Comparison of ENCODE assay signal across 17 mouse cellular contexts in the genomic region with DNA sequence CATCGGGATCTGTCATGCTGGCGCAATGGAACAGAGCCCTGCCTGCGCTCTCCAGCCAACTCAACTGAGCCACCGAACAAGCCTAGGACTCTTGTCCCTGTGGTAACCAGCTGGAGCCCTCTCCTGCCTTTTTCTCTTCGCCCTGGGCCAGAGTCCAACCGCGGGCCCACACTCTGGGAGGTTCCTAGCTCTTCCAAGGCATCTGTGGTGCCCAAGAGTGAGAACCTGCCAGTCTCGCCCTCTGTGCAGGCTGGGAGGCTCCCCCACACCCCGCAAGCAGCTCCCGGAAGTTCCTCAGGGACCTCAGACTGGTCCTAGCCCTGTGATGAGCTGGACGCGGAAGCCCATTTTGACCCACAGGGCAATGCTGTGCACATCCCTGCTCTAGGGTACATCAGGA. TPM values are rescaled to one million over a fixed set of nuclear protein-coding genes. Genes with fewer than 3 reads are reported as not detected.
A peak's percentile ranks its signal among the peaks of the same experiment; 100 is the strongest.
DNase-seq lines count a peak whose midpoint lies in the region; TF ChIP-seq lines count a peak whose summit lies in the region.
"Had no signal": no experiment of that assay in that cellular context is flagged by ENCODE, and none has a peak within 500 bp of the region (broad histone marks: within the 10 kb centered on the region; RNA-seq: fewer than 3 reads in every experiment).

No protein-coding gene starts in this region.

- H3K27ac ChIP-seq in gastrocnemius, adult 2 months = peak overlapping the region; percentile 43
- H3K27ac ChIP-seq: embryonic facial prominence, embryonic 15.5 days; forebrain, embryonic 10.5 days; liver, embryonic 15.5 days; midbrain, embryonic 13.5 days; neural tube, embryonic 12.5 days had no signal

- no peak for DNase-seq in gastrocnemius, adult 2 months
- no peak for DNase-seq in gastrocnemius, postnatal 4 days (ENCODE audit: low spot score in 2 of 2)
- DNase-seq in left cerebral cortex, postnatal 4 days = peak; percentile 20
- no peak for DNase-seq in left cerebral cortex, adult 8-10 months (ENCODE audit: low spot score in 2 of 2)
- peak; percentile 39 for DNase-seq in R1 (ENCODE audit: low read depth, low spot score)
- peak; percentile 25 to 52 for DNase-seq in cerebellum, postnatal 10 days
- no peak for DNase-seq in embryo, embryonic 10 days (ENCODE audit: low spot score)
- DNase-seq: B cell, adult 2 months; forebrain, postnatal 0 days; heart, adult 18-20 months; kidney, postnatal 4 days; right cerebral cortex, postnatal 4 days had no signal

- no peak overlapping the region for H3K4me3 ChIP-seq in gastrocnemius, adult 2 months
- H3K4me3 ChIP-seq: embryonic facial prominence, embryonic 15.5 days; forebrain, embryonic 10.5 days; liver, embryonic 15.5 days; midbrain, embryonic 13.5 days; neural tube, embryonic 12.5 days had no signal

- intact Hi-C loops in gastrocnemius, adult 2 months (cut with DNase I) = no loop called here
- intact Hi-C loops in left cerebral cortex, postnatal 4 days (cut with DNase I) = no loop called here

- no peak for TF ChIP-seq CTCF in gastrocnemius, adult 2 months (IDR thresholded peaks at IDR 0.05)

RNA-seq across cellular contexts. Expression of a gene that starts 29.5 kb away (rescaled TPM):
- 10 to 100 TPM; 48.6 to 51.2 TPM for total RNA-seq in gastrocnemius, adult 2 months (2021)
- total RNA-seq in gastrocnemius, postnatal 4 days (2021) = 10 to 100 TPM; 87.9 to 88.7 TPM
- total RNA-seq in left cerebral cortex, postnatal 4 days (2021) = 10 to 100 TPM; 26.9 to 27.2 TPM
- total RNA-seq in left cerebral cortex, adult 8-10 months (2022) = 10 to 100 TPM; 21.3 to 27.1 (median 24.0) TPM

Comparison
In these comparisons a context has a peak if more than half of its experiments do, and no peak if none do; other contexts are left out.
1. DNase-seq: peak in left cerebral cortex, postnatal 4 days (single experiment), R1 (single experiment) and cerebellum, postnatal 10 days (2 of 2); none in gastrocnemius, adult 2 months (single experiment), gastrocnemius, postnatal 4 days (0 of 2), left cerebral cortex, adult 8-10 months (0 of 2) and embryo, embryonic 10 days (single experiment).